Mouse (Mus musculus): ENCODE data around the gene Ryr2.

- TF ChIP-seq GATA1 (IDR thresholded peaks at IDR 0.05; ENCODE audit: borderline replicate concordance, low read length) (no peak), FLI1 (IDR thresholded peaks at IDR 0.05; ENCODE audit: low read length) (no peak)
These were observed 97.6 kb downstream of the Ryr2 start for GRCm38 (mm10) chr13:12008995-12009689.

All from megakaryocyte, embryonic 14.5 days (primary cell).